Mouse (Mus musculus): ENCODE measurements at regions not wholly inside any gene's neighbourhood (a gene's known extent, or its start where the extent isn't known, plus 50 kb on each side); places are given as distances from the start of the nearest gene placed in this dataset.

- no peak for ATAC-seq (replicated peaks; ENCODE audit: low read depth, poor library complexity, severe bottlenecking)
Observed at GRCm38 (mm10) chr5:132737966-132738365, 194.8 kb upstream of the Auts2 start.

- ATAC-seq (replicated peaks; ENCODE audit: low read depth, poor library complexity, severe bottlenecking) = no peak
Observed at GRCm38 (mm10) chr5:132728689-132729189, 185.6 kb upstream of the Auts2 start.

- no peak for ATAC-seq (replicated peaks; ENCODE audit: low read depth, poor library complexity, severe bottlenecking)
Observed at GRCm38 (mm10) chr5:132724467-132724866, 181.3 kb upstream of the Auts2 start.

- ATAC-seq (replicated peaks; ENCODE audit: low read depth, poor library complexity, severe bottlenecking) = no peak
Observed at GRCm38 (mm10) chr5:132710301-132710700, 167.2 kb upstream of the Auts2 start.

GRCm38 (mm10) chr5:132707531-132707930, 164.4 kb upstream of the Auts2 start:
- no peak for ATAC-seq (replicated peaks; ENCODE audit: low read depth, poor library complexity, severe bottlenecking)

- ATAC-seq (replicated peaks; ENCODE audit: low read depth, poor library complexity, severe bottlenecking) = no peak
Observed at GRCm38 (mm10) chr5:132703455-132704100, 160.4 kb upstream of the Auts2 start.

- no peak for ATAC-seq (replicated peaks; ENCODE audit: low read depth, poor library complexity, severe bottlenecking)
Observed at GRCm38 (mm10) chr5:132702573-132702972, 159.4 kb upstream of the Auts2 start.

GRCm38 (mm10) chr5:132690784-132691183, 147.6 kb upstream of the Auts2 start:
- ATAC-seq (replicated peaks; ENCODE audit: low read depth, poor library complexity, severe bottlenecking) = no peak

- no peak for ATAC-seq (replicated peaks; ENCODE audit: low read depth, poor library complexity, severe bottlenecking)
Observed at GRCm38 (mm10) chr5:132675261-132675660, 132.1 kb upstream of the Auts2 start.

- ATAC-seq (replicated peaks; ENCODE audit: low read depth, poor library complexity, severe bottlenecking) = no peak
Observed at GRCm38 (mm10) chr5:132673599-132674305, 130.6 kb upstream of the Auts2 start.

- no peak for ATAC-seq (replicated peaks; ENCODE audit: low read depth, poor library complexity, severe bottlenecking)
Observed at GRCm38 (mm10) chr5:132671496-132671895, 128.4 kb upstream of the Auts2 start.

GRCm38 (mm10) chr5:132667316-132667715, 124.2 kb upstream of the Auts2 start:
- ATAC-seq (replicated peaks; ENCODE audit: low read depth, poor library complexity, severe bottlenecking) = no peak

GRCm38 (mm10) chr5:132661266-132661665, 118.1 kb upstream of the Auts2 start:
- no peak for ATAC-seq (replicated peaks; ENCODE audit: low read depth, poor library complexity, severe bottlenecking)

GRCm38 (mm10) chr5:132660036-132660435, 116.9 kb upstream of the Auts2 start:
- ATAC-seq (replicated peaks; ENCODE audit: low read depth, poor library complexity, severe bottlenecking) = no peak

- ATAC-seq (replicated peaks; ENCODE audit: low read depth, poor library complexity, severe bottlenecking) = no peak
Observed at GRCm38 (mm10) chr5:132654382-132654781, 111.2 kb upstream of the Auts2 start.

GRCm38 (mm10) chr5:132653694-132654300, 110.7 kb upstream of the Auts2 start:
- ATAC-seq (replicated peaks; ENCODE audit: low read depth, poor library complexity, severe bottlenecking) = no peak

GRCm38 (mm10) chr5:132652201-132652600, 109.1 kb upstream of the Auts2 start:
- no peak for ATAC-seq (replicated peaks; ENCODE audit: low read depth, poor library complexity, severe bottlenecking)

GRCm38 (mm10) chr5:132649771-132650170, 106.6 kb upstream of the Auts2 start:
- ATAC-seq (replicated peaks; ENCODE audit: low read depth, poor library complexity, severe bottlenecking) = no peak

- no peak for ATAC-seq (replicated peaks; ENCODE audit: low read depth, poor library complexity, severe bottlenecking)
Observed at GRCm38 (mm10) chr5:132648751-132649150, 105.6 kb upstream of the Auts2 start.

- no peak for ATAC-seq (replicated peaks; ENCODE audit: low read depth, poor library complexity, severe bottlenecking)
Observed at GRCm38 (mm10) chr5:132644646-132645172, 101.6 kb upstream of the Auts2 start.

- no peak for ATAC-seq (replicated peaks; ENCODE audit: low read depth, poor library complexity, severe bottlenecking)
Observed at GRCm38 (mm10) chr5:132643270-132643669, 100.1 kb upstream of the Auts2 start.
